Mouse (Mus musculus) cerebellum, postnatal 25 days (tissue): ENCODE data around the gene Olfr821.
"Not testable (repeated sequence)": the region's sequence is repeated elsewhere in the genome, so short reads cannot be mapped to it uniquely, and the experiment has no call there.

Source experiments
- DNase-seq, 2 experiments: peaks; one replicate each; pipeline ENCODE4 v3.0.0; 2021; ENCODE audit warnings: mixed read lengths in 2 of 2

The Olfr821 gene

DNA sequence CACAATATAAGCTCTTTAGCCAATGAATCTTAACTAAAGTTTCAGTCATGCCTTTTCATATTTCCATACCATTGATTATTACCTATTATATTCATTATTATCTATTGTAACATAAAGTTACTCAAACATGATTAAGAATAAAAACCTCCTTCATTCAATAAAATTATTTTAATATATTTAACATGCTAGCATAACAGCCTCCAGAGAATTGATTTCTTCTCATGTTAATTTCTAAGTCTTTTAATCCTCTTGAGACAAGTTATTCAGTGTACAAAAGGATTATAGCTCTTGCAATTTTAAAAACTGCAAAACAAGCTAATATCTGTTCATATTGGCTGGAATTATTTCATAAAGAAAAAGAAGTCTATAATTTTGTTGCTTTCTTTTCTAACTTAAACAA is at the start of gene Olfr821:
Gene Olfr821, plus strand, starts transcription at position 301 of the 400 bp plus-strand sequence.
- no peak for DNase-seq

DNA sequence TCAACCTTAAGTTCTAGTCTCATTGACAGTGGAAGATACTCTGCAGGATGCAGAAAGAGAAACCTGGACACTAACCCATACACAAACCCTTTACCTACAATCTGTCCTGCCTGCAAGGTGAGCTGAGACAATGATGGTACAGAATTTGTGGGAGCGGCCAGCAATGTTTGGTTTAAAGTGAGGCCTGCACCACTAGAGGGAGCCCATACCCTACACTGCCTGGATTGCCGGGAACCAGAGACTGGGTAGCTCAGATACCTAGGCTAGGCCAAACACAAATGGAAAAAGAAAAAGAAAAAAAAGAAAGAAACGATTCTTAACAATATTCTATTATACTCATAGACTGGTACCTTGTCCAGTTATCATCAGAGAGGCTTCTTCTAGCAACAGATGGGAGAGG is 48.3 kb upstream of the Olfr821 start:
- DNase-seq, result not testable (repeated sequence)

DNA sequence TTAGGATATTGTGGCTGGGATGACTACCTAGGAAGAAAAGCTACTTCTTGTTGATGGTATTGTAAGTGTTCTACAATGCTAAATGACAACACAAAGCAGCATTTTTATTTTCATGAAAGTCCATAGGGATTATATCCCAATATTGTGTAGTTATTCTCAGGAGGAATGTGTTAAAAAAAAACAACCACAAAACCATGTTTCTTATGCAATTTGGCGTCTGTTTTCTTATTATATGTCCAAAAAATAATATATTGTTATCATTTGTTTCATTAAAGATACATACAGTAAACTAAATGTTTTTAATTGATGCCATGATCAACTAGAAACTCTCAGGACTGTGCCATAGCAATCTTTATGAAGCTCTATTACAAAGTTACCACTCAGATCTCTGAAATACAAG is 45.2 kb upstream of the Olfr821 start, which contains the start of gene Gm10310:
Gene Gm10310, minus strand, starts transcription at position 101 of the 400 bp plus-strand sequence.
- DNase-seq, result not testable (repeated sequence)

DNA sequence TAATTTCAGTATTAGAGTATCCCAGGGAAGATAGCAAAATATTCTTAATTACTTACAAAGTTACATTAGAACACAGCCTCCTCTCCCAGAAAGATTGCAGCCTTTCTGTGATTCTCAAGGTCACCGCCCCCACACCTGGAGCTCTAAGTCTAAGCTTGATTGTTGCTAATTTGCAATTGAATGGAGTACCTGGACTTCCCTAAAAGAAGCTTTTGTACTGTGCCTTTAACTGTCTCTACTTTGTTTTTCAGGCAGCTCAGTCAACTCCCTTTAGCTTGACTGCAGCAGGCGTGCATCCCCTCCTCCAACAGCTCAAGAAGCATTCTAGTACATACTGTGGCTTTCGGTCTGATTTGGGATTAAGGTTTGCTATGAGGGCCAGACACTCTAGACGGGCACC is 26.0 kb upstream of the Olfr821 start:
- not testable (repeated sequence) for DNase-seq

DNA sequence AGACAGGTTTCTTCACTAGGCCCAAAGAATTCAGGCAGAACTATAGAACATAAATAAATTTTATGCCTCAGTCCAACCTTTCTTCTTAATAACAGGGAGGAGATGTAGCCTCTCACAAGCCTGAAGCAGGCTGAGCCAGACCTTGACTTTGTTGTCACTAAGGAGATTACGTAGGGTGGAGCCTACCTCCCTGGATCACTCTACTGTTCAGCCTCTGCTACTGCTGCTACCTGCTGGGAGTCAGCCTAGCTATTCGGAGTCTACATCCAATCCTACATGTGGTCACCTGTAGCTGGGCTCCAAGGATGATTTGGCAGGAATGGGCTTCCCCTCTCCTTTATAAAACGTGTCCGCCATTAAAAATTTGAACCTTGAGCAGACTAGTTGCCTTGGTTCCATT is 24.8 kb upstream of the Olfr821 start:
- not testable (repeated sequence) for DNase-seq

DNA sequence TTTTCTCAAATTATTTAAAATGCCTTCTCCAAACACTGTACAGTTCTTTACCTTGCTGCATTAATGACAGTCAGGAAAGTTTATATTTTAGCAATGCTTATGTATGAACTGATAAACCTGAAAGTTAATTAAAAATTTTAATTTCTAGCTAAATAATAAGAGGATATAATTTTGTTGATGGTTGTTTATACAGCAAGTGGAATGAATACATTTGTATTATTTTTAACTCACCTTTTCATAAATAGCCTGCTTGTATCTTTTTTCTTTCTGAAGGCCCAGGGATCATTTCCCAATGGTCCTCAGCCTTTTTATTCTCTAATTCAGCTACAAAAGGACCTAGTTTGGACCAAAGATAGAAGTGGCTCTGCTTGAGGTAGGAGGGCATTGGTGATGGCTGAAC is 17.8 kb upstream of the Olfr821 start, which contains the start of gene Olfr820:
Gene Olfr820, plus strand, starts transcription at position 301 of the 400 bp plus-strand sequence.
- no peak for DNase-seq

DNA sequence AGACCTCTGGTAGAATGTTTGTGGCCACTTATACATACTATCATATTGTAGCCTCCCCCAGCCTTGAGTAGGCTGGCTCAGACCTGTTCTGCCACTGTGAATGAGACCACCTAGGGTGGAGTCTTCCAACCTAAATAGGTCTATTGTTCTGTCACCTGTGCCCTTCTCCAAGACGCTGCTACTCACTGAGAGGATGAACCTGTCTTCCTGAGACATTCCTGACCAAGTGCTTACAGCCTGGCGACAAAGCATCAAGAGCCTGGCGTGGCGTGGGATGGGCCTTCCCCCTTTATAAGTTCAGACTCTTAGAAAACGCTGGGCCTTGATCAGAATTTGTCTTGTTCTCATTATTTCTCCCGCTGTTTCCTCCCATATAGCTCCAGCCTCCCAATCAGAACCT is 6.9 kb downstream of the Olfr821 start:
- DNase-seq, result no peak

DNA sequence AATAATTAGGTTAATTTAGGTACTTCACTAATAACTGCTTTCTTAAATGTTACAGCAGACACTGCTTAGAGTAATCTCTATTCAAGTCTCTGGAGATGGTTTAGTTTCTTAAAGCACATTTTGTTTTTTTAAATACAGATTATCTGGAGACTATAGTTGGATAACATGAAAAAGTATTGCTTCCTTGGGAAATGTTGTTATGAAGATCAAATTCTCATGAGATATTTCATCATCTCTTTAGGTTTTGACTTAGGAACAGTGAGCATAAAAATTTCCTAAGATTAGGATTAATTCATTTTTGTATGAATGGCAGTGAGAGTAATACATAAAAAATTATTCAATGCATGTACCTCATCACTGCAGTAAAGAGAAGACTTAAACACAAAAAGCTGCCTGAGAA is 40.8 kb downstream of the Olfr821 start, which contains the start of gene Olfr822:
Gene Olfr822, plus strand, starts transcription at position 301 of the 400 bp plus-strand sequence.
- DNase-seq, result no peak
